Mouse (Mus musculus) fat pad, adult 2 months (tissue): Measurements from ENCODE around the gene Sash1.

Experiments
- DNase-seq: peaks from one replicate; pipeline ENCODE4 v3.0.0-alpha.2; 2011; ENCODE audit warnings: low read depth, low spot score; ENCODE audit errors: extremely low read depth

Sash1 gene

DNA sequence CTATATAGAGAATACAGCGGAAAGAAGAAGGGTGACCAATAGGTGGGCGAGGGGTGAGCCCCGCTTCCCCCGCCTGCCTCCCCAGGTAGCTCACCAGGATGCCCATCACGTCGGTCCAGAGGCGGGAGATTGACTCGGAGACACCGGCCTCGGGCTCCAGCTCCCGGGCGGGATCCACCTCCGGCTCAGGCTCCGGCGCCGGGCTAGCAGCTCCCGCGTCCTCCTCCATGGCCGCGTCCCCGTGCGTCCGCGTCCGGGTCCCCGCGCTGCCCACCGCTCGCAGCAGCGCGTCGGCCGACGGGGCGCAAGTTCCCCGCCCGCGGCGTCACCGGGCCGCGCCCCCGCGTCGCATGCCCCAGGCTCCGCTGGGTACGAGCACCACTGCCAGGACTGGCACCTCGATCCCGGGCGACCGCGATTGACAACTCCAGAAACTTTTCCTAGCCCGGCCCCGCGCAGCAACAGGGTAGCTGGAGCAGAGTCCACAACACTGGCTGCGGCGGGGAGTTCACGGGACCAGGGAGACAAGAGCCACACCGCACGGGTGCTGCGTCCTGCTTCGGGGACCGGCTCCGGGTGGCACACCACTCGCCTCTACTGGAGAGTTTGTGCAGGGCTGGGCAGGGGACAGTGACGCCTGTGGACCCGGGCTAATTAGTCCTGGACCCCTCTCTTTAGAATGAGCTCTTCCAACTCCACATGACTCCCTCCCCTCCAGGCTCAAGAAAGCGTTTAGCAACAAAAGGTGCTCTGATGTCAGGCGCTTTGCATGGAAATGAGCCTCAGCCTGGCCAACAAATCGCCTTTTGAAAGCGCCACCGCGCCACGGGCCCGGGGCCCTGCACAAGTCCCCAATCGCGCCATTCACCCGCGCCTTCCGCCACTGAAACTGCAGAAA lies at the start of gene Sash1:
Gene Sash1, minus strand, starts transcription at position 441 of the 898 bp plus-strand sequence.
- DNase-seq: no peak

DNA sequence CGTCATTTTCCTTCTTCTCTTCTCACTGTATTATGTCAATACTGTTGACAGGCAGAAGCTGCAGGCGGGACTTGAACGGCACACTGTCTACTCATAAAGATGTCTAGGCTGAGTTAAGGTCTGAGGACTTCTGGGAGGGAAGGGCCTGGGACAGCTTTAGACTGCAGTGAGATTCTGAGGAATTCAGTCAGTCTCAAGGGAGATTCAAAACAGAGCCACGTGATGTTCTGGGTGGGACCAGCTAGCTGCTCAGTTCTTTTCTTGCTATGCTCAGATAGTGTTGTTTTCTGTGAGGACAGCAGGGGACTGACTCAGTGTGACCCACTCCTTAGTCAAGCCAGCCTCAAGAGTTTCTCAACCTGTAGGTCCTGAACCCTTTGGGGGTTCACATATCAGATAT lies 49.7 kb upstream of the Sash1 start:
- no peak for DNase-seq

GRCm38 (mm10) chr10:8933451-8934372 lies 47.8 kb upstream of the Sash1 start:
- no peak for DNase-seq

DNA sequence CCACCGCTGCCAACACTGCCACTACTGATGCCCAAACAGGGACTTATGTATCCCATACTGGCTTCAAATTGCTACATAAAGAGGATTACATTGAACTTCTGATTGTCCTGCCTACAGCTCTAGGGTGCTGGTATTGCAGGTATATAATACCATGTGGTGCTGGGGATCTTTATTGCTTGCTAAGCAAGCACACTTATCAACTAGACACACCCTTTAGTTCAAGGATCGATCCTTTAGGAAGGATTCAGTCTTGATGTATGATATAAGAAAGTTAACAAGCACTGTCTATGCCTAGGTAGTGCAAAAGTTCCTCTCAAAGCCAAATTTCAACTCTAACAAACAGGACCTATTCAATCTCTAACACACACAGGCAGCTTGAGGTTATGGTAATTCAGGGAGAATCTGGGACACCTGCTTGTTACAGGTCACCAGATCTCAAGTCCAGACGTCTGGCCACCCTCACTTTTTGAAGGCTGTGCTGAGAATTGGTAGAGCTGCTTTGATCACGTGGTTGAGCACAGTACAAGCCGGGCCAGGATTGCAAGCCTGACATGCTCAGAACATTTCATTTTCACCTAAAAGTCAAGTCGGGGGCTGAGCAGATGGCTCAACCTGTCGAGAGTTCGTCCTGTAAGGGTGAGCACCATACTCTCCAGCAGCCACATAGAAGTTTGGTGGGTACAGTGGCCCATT lies 45.8 kb upstream of the Sash1 start:
- DNase-seq: no peak

DNA sequence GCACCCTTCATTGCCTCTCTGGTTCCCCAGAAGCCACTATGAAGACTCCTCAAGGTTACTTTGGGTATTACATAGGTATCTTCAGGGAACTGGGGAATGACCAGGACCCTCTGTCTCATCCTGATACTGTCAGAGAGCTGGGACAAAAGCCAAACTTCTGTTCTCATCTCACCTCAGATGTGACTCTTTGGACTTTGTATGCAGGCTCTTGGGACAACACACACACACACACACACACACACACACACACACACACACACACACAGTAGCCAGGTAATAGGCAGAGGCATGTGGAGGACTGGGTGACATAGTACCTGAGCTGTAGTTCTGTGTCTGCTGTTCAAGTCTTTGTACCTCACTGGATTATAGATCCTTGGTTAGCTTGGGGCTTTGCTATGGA lies 44.8 kb upstream of the Sash1 start:
- no peak for DNase-seq

- DNase-seq: no peak
These were observed 43.1 kb upstream of the Sash1 start for GRCm38 (mm10) chr10:8928775-8929647.

GRCm38 (mm10) chr10:8928261-8928660 lies 42.4 kb upstream of the Sash1 start:
- no peak for DNase-seq

- DNase-seq: no peak
These were observed 41.0 kb upstream of the Sash1 start for GRCm38 (mm10) chr10:8926906-8927305.

GRCm38 (mm10) chr10:8926295-8926694 lies 40.4 kb upstream of the Sash1 start:
- no peak for DNase-seq

DNA sequence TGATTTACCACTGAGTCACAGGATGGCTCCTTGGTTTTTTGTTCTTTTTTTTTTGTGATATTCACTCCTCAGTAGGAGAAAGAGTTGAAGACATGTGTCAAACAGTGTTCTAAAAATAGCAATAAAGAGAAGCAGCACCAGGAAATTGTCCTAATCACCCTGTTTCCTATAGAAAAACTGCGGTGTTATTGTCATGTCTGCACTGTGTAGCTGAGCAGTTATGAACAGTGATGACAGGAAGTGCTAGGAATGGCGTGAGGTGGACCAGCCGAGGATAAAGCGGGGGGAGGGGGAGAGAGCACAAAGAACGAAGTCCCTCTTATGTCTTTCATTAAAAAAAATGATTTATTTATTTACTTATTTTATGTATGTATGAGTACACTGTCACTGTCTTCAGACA lies 39.4 kb upstream of the Sash1 start:
- DNase-seq: no peak

DNA sequence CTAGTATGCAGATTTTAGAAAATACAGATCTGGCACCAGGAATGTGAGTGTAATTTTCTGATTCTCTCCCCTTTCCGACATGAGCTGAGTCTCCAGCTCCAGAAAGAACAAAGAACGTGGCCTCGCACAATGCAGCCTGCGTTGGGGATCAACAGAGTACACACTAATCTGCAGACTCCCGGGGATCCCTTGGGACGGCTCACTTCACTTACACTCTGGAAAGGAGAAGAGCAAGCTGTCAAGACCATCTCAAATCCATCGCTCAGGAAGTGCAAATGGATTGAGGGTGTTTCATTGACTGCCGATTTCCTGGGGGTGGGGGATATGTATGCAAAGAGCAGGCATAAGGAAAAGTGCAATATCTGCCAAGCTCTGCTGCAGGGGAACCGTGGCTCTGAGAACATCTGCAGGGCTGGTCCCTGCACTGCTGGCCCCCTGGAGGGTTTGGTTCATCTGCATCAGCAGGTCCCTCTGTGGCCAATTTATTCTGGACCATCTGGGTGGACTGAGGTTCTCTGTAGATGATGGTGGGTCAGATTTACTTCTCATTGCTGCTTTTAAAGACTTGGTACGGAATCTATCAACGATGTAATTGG lies 35.3 kb upstream of the Sash1 start:
- no peak for DNase-seq

- no peak for DNase-seq
These were observed 31.9 kb upstream of the Sash1 start for GRCm38 (mm10) chr10:8917798-8918197.

GRCm38 (mm10) chr10:8917350-8917749 lies 31.5 kb upstream of the Sash1 start:
- DNase-seq: no peak

- no peak for DNase-seq
These were observed 29.9 kb upstream of the Sash1 start for GRCm38 (mm10) chr10:8915755-8916154.

DNA sequence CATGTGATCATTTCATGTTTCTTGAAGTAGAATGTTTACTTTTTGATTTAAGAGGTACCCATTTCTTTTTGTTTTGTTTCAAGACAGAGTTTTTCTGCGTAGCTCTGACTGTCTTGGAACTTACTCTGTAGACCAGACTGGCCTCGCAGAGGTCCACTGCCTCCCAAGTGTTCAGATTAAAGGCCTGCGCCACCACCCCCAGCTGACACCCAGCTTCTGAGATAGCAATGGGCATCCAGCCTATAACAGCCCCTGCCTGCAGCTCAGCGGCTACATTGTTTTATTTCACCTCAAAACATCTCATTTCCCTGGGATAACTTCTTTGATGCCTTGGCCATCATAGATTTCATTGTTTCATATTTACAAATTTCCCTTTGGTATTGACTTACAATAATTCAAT lies 28.0 kb upstream of the Sash1 start:
- DNase-seq: no peak

GRCm38 (mm10) chr10:8912706-8913275 lies 26.9 kb upstream of the Sash1 start:
- DNase-seq: no peak

GRCm38 (mm10) chr10:8912213-8912612 lies 26.3 kb upstream of the Sash1 start:
- no peak for DNase-seq

DNA sequence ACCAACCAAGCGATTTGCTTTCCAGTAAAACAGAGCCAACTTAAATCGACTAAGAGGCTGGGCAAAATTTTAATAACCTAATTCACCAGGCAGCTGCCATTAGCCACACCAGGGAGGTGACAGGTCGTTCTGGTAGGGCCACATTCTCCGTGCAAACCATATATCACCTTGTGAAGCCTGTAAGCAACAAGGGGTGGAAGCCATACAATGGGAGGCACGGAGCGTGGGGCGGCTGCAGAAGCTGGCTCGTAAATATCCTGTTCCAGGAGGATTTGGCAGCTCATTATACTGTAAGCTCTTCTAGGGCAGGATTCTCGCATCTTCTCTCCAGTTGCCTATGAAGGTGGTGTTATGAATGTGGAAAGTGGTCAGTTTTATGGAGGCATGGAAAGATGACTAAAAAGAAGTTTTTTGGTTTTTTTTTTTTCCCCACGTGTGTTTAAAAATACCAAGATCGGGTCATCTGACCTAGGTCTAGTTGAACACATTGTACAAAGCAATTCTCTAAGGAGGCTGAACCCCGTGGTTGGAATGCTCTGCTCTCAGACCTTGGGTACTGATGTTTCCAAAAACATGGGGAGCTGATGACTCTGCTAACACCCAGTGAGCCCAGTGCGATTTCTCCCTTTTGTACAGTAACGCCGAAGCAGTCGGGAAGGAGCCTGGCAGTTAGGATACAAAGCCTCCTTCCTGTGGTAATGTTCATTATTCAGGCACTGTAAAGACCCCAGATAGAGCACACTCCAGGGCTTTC lies 24.5 kb upstream of the Sash1 start:
- DNase-seq: no peak

GRCm38 (mm10) chr10:8903086-8903485 lies 17.2 kb upstream of the Sash1 start:
- DNase-seq: no peak
